Mouse (Mus musculus) brain, embryonic 14.5 days (tissue): ENCODE measurements around the gene Sag.

ENCODE experiments used
- CTCF ChIP-seq: fragments of 200-500 bp; IDR thresholded peaks from 2 replicates; pipeline ENCODE4 v1.5.1; 2012; ENCODE audit warnings: inconsistent platforms, mild to moderate bottlenecking, moderate library complexity, borderline replicate concordance; ENCODE audit not compliant: insufficient read depth, insufficient read length; ENCODE audit errors: extremely low read depth
- POLR2A ChIP-seq: fragments of 200-500 bp; IDR thresholded peaks from 2 replicates; pipeline ENCODE4 v1.6.1; 2012; ENCODE audit warnings: mild to moderate bottlenecking, inconsistent platforms, borderline replicate concordance; ENCODE audit not compliant: poor library complexity, insufficient read depth, insufficient read length, severe bottlenecking; ENCODE audit errors: extremely low read depth

- TF ChIP-seq CTCF: no peak
- TF ChIP-seq POLR2A: no peak
Observed at GRCm38 (mm10) chr1:87792438-87793137, 10.9 kb upstream of the Sag start.
